Mouse (Mus musculus): Measurements from ENCODE around the gene Pnliprp1. TPM values are rescaled to one million over a fixed set of nuclear protein-coding genes. Genes with fewer than 3 reads are reported as not detected.
A peak's percentile ranks its signal among the peaks of the same experiment; 100 is the strongest.

Gene Pnliprp1
- polyA plus RNA-seq, 1 experiment from 2014 or later, result 6.9 TPM

DNA sequence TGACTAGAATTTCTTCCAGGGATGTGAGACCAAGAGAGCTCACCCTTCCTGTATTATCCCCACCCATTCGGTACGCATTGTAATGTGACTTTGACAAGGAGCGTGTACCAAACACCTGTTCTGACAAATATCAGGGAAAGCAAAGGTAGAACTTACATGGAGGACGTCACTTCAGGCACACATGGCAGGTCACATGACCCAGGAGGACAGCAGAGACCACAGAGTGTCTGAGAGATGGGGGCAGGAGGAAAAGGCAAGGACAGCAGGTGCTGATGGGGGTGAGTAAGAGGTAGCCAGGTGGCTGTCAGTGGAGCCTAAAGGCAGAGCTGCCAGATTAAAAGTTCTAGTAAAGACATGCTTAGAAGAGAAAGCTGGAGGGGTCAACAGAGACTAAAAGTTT, 14.0 kb downstream of the Pnliprp1 start:
- 84% methylated on average over 4 of the region's 4 CpGs for WGBS
- Histone ChIP-seq H3K4me1 (no peaks in the 10 kb centered on the region), H3K27me3 (no peaks in the 10 kb centered on the region)

DNA sequence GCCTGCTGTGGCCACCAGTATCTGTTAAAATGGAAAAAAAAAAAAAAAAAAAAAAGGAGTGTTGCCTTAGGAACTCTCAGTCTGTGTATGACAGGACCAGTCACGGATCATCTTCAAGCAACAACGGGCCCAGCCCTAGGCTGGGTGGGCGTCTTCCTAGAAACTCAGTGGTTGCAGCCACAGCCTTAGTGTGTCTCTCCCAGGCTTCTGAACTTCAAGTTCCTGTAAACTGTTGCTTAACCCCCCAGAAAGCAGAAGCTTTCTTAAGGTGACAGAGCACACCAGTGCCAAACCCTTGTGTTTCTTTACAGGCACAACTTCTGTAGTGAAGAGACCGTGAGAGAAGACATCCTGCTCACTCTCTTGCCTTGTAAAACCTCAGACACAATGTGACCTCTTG, 15.0 kb downstream of the Pnliprp1 start:
- no peak for ATAC-seq (replicated peaks; ENCODE audit: low FRiP score)
- WGBS, result 26% methylated on average over 4 of the region's 4 CpGs
- Histone ChIP-seq H3K27me3 (no peaks in the 10 kb centered on the region), H3K36me3 (no peaks in the 10 kb centered on the region), H3K9me3 (replicated peaks) (no peaks in the 10 kb centered on the region), H3K27ac (no peak overlapping the region), H3K4me2 (no peak overlapping the region), H3K4me1 (no peaks in the 10 kb centered on the region), H3K4me3 (replicated peaks) (no peak overlapping the region), H3K9ac (no peak overlapping the region)

More for the DNA sequence above, 14.0 kb downstream of the Pnliprp1 start:
- Histone ChIP-seq H3K27ac (no peak overlapping the region), H3K9ac (no peak overlapping the region), H3K4me2 (no peak overlapping the region), H3K36me3 (no peaks in the 10 kb centered on the region), H3K9me3 (replicated peaks) (no peaks in the 10 kb centered on the region), H3K4me3 (replicated peaks) (no peak overlapping the region)
- no peak for ATAC-seq (replicated peaks; ENCODE audit: low FRiP score)

DNA sequence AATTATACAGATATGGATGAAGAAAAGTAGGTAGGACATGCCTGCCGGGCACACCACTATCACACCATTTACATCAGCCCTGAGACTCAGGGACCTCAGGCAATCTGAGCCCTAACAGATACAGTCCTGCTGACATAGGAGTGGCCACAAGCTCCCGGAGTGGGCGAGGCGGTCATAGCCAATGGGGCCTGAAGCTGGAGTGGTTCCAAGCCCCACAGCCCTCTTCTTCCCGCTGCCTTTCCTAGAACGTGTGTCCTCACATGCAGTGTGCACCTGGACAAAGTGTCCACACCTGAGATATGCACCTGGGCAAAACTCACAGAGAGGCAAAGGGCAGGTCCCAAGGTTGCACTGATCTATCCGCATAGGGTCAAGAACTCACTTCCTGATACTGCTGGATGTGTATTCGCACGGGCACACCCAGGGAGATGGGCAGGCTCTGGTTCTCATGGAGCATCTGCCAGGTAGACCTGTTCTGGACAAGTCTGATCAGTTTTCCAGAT, 18.9 kb downstream of the Pnliprp1 start:
- Histone ChIP-seq H3K27ac (no peak overlapping the region), H3K4me2 (no peak overlapping the region), H3K4me3 (replicated peaks) (no peak overlapping the region), H3K9me3 (replicated peaks) (no peaks in the 10 kb centered on the region), H3K9ac (no peak overlapping the region), H3K4me1 (no peaks in the 10 kb centered on the region), H3K36me3 (no peaks in the 10 kb centered on the region), H3K27me3 (no peaks in the 10 kb centered on the region)
- 86% methylated on average over 9 of the region's 9 CpGs for WGBS
- ATAC-seq (replicated peaks; ENCODE audit: low FRiP score), result no peak

DNA sequence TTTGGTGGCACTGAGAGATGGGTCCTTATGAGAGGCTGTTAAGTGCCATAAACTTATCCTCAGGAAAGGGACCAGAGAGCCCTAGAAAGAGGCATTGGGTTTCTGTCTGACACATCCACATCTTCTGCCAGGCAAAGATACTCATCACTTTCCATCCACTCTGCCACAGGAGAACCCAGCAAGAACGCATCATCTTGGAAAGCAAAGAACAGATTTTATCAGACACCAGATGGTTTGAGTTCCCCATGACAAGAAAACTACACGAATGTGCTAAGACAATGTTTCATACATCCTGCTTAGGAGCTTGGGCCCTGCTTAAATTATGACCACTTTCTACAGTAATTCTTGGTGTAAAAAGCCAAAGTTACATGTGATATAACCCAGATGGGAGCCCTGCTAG, 22.1 kb downstream of the Pnliprp1 start:
- H3K4me2 ChIP-seq, result no peak overlapping the region
- H3K4me1 ChIP-seq, result no peaks in the 10 kb centered on the region
- H3K27ac ChIP-seq, result no peak overlapping the region
- 75% methylated on average over 2 of the region's 2 CpGs for WGBS
- H3K27me3 ChIP-seq, result no peaks in the 10 kb centered on the region
- H3K4me3 ChIP-seq (replicated peaks), result no peak overlapping the region
- H3K9ac ChIP-seq, result no peak overlapping the region
- no peak for ATAC-seq (replicated peaks; ENCODE audit: low FRiP score)
- H3K36me3 ChIP-seq, result no peaks in the 10 kb centered on the region
- no peaks in the 10 kb centered on the region for H3K9me3 ChIP-seq (replicated peaks)

DNA sequence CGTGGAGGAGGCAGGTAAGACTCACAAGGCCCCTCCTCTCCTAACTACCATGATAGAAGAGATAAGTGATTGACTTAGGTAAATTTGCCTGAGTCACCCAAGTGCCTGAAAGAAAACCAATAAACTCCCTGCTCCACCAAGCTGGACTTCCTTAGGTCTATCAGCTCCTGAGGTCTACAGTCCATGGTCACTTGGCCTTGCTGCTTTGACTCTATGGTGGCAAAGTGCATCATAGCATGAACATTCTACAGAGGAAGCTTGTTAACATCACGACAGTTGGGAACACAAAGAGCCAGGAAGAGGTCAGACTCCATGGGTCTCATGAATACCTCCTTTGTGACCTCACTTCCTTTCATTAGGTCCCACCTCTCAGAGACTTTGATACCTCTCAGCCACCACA, 22.8 kb downstream of the Pnliprp1 start:
- no peak for ATAC-seq (replicated peaks; ENCODE audit: low FRiP score)
- 60% methylated on average over 2 of the region's 2 CpGs for WGBS
- Histone ChIP-seq H3K9me3 (replicated peaks) (no peaks in the 10 kb centered on the region), H3K27ac (no peak overlapping the region), H3K27me3 (no peaks in the 10 kb centered on the region), H3K4me1 (no peaks in the 10 kb centered on the region), H3K9ac (no peak overlapping the region), H3K4me3 (replicated peaks) (no peak overlapping the region), H3K4me2 (no peak overlapping the region), H3K36me3 (no peaks in the 10 kb centered on the region)

DNA sequence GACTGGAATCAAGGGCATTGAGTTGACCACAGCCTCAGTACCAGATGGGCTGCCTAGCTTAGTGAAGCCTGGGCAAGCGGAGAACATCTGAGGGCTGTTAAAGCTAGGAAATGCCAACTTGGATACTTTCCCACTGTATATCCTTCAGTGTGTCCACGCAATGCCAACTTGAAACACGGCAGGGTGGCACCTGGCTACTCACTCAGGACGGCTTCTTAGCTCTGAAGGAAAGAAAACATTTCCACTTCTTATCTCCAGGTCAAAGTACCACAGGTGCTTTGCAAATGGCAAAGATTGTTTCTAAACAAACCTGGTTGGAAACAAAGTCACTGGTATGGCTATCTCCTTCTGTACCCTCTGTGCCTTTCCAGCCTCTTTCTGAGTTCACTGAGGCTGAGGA, 30.2 kb downstream of the Pnliprp1 start:
- Histone ChIP-seq H3K9me3 (replicated peaks) (no peaks in the 10 kb centered on the region), H3K27me3 (no peaks in the 10 kb centered on the region), H3K4me3 (replicated peaks) (no peak overlapping the region), H3K4me1 (peaks cover 5% of the 10 kb centered on the region; the same call in 1 of the 2 replicates), H3K27ac (no peak overlapping the region), H3K36me3 (no peaks in the 10 kb centered on the region), H3K9ac (no peak overlapping the region), H3K4me2 (no peak overlapping the region)
- WGBS, result 88% methylated on average over 4 of the region's 4 CpGs
- ATAC-seq (replicated peaks; ENCODE audit: low FRiP score), result no peak

DNA sequence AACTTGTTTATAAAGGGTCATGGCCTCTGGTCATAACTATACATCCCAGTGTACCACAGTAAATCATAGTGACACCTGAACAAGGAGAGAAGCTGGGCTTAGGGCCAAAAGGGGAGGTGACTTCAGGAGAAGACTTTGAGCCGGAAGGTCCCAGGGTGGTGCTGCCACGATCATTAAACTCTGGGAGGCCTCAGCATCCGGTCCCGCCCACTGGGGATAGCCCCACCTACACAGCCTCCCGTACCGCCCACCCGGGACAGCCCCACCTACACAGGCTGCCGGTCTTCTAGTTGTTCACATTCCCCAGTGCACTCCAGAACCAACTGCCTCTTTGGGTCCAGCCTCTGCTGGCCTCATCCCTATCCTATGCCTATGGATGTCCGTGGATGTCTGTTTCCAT, 30.7 kb downstream of the Pnliprp1 start, which contains the start of gene Pnliprp2:
Gene Pnliprp2, plus strand, starts transcription at position 297 of the 400 bp plus-strand sequence.
- H3K27ac ChIP-seq, result no peak within 1 kb of the TSS
- ATAC-seq (replicated peaks; ENCODE audit: low FRiP score), result peak; percentile 75
- H3K9me3 ChIP-seq (replicated peaks), result no peaks in the 10 kb centered on the region
- WGBS, result 38% methylated on average over 9 of the region's 9 CpGs
- no peak within 1 kb of the TSS for H3K4me3 ChIP-seq (replicated peaks)
- 0 out of 2 replicates have a peak, but pooled peaks cover 3% of the 10 kb centered on the region for H3K27me3 ChIP-seq
- H3K36me3 ChIP-seq, result no peaks in the 10 kb centered on the region
- H3K4me2 ChIP-seq, result no peak within 1 kb of the TSS
- no peak within 1 kb of the TSS for H3K9ac ChIP-seq
- H3K4me1 ChIP-seq, result peaks cover 5% of the 10 kb centered on the region; the same call in 1 of the 2 replicates

DNA sequence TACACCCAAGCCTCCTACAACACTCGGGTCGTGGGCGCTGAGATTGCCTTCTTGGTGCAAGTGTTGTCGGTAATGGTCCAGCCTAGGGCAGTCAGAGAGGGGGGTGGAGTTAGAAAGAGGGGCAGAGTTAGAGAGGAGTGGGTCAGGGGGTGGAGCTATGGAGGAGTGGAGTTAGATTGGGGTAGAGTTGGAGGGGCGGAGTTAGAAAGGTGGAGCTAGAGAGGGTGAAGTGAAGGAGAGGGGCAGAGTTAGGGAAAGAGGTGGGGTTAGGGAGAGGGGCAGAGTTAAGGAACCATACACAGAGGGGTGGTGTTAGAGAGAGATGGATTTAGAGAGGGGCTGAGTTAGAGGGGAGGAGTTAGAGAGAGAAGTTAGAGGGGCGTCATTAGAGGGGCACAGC, 33.6 kb downstream of the Pnliprp1 start:
- H3K4me1 ChIP-seq, result peaks cover 5% of the 10 kb centered on the region; the same call in 1 of the 2 replicates
- H3K27ac ChIP-seq, result no peak overlapping the region
- peak; percentile 57; the same call in 1 of the 2 replicates for ATAC-seq (replicated peaks; ENCODE audit: low FRiP score)
- H3K9ac ChIP-seq, result no peak overlapping the region
- 0 out of 2 replicates have a peak, but pooled peaks cover 3% of the 10 kb centered on the region for H3K27me3 ChIP-seq
- H3K9me3 ChIP-seq (replicated peaks), result no peaks in the 10 kb centered on the region
- H3K4me3 ChIP-seq (replicated peaks), result no peak overlapping the region
- WGBS, result 19% methylated on average over 6 of the region's 6 CpGs
- no peaks in the 10 kb centered on the region for H3K36me3 ChIP-seq
- no peak overlapping the region for H3K4me2 ChIP-seq

DNA sequence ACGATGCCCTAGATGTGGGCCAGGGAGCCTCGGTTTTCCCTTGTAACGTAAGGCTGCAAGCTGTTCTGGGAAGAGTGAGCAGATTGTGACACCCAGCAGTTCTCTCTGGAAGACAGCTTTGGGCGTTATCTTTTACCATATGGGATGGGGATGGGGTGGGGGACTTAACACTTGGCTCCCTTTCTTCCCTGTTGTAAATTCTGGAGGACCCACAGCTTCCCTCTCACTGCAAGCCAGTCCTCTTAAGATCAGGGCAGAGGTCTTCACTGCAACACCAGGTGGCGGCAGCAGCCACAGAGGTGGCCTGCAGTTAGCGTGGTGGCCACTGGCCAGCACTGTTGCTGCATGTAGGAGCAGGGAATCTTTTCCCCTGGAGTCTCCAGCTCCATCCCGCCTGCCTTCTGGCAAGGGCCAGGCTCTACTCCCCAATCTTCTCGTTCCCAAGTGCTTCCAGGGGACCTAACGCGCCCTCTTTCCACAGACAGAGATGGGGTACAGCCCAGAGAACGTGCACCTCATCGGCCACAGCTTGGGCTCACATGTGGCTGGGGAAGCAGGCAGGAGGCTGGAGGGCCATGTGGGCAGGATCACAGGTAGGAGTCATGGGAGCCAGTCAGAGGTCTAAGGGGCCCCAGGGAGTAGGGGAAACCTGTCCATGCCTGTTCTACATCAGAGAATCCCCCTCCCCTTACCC, 34.3 kb downstream of the Pnliprp1 start:
- 14% methylated on average over 12 of the region's 12 CpGs for WGBS
- H3K4me2 ChIP-seq, result peak overlapping the region; percentile 23; the same call in 1 of the 2 replicates
- no peak overlapping the region for H3K4me3 ChIP-seq (replicated peaks)
- peak; percentile 77 for ATAC-seq (replicated peaks; ENCODE audit: low FRiP score)
- H3K27me3 ChIP-seq, result 0 out of 2 replicates have a peak, but pooled peaks cover 3% of the 10 kb centered on the region
- no peak overlapping the region for H3K9ac ChIP-seq
- H3K4me1 ChIP-seq, result peaks cover 5% of the 10 kb centered on the region; the same call in 1 of the 2 replicates
- H3K27ac ChIP-seq, result no peak overlapping the region
- no peaks in the 10 kb centered on the region for H3K9me3 ChIP-seq (replicated peaks)
- no peaks in the 10 kb centered on the region for H3K36me3 ChIP-seq

DNA sequence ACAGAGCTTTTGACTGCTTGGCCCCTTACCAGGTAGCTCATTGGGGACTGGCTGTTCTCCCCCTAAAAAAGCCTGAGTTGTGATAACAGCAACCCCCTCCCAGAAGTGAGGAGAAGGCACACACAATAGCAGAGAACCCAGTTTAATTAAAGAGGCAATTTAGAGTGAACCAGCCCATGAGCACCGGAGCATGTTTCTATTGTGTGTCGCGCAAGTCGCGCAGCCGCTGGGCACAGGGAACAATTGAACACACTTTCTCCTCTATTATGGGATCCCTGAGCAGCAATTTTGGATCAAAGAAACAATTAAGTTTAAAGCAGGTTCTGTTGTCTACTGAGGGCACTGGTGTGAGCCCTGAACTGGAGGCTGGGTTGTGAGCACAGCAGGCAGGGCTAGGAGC, 38.6 kb downstream of the Pnliprp1 start:
- Histone ChIP-seq H3K9ac (no peak overlapping the region), H3K4me1 (peaks cover 3% of the 10 kb centered on the region; the same call in 1 of the 2 replicates), H3K36me3 (no peaks in the 10 kb centered on the region), H3K4me2 (no peak overlapping the region), H3K27me3 (0 out of 2 replicates have a peak, but pooled peaks cover 3% of the 10 kb centered on the region), H3K27ac (no peak overlapping the region), H3K9me3 (replicated peaks) (no peaks in the 10 kb centered on the region), H3K4me3 (replicated peaks) (no peak overlapping the region)
- no peak for ATAC-seq (replicated peaks; ENCODE audit: low FRiP score)
- 80% methylated on average over 6 of the region's 6 CpGs for WGBS

DNA sequence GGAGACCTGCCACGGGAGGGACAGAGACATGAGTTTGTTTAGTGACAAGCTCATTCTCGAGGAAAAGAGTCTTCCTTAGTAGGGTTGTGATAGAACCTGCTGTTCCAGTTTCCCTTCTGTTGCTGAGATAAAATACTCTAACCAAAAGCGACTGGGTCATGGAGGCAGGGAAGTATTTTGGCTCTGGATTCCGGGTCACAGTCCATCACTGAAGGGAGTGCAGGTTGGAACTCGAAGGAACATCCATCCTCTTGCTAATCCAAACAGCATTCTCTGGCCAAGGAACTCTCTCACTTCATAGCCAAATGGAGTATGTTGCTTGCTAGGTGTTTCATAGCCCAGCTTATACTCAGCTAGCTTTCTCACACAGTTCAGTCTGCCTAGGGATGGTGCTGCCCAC, 47.8 kb downstream of the Pnliprp1 start:
- WGBS, result 71% methylated on average over 5 of the region's 5 CpGs
- Histone ChIP-seq H3K9ac (no peak overlapping the region), H3K4me1 (no peaks in the 10 kb centered on the region), H3K27ac (no peak overlapping the region), H3K27me3 (no peaks in the 10 kb centered on the region), H3K4me2 (no peak overlapping the region), H3K36me3 (no peaks in the 10 kb centered on the region), H3K4me3 (replicated peaks) (no peak overlapping the region), H3K9me3 (replicated peaks) (no peaks in the 10 kb centered on the region)
- no peak for ATAC-seq (replicated peaks; ENCODE audit: low FRiP score)

DNA sequence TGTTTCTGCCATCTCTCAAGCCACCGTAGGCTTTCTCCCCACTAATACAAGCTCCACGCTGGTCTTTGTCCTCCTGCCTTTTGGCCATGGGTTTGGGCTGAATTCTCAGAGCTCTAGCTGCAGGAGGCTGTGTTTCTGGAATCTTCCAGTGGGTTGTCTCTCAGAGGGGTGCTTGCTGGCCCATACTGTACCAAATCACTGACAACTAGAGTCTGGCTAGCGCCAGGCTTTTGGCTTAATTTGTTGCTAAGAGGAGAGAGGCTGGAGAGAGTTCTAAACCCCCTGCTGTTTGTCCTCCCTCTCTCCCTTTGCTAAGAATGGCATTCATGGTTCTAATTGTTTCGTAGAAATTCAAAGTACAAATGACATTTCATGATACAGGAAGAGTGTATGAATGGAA, 52.9 kb downstream of the Pnliprp1 start:
- H3K4me2 ChIP-seq, result no peak overlapping the region
- H3K9me3 ChIP-seq (replicated peaks), result no peaks in the 10 kb centered on the region
- no peaks in the 10 kb centered on the region for H3K27me3 ChIP-seq
- no peak for ATAC-seq (replicated peaks; ENCODE audit: low FRiP score)
- no peak overlapping the region for H3K27ac ChIP-seq
- WGBS, result 75% methylated on average over 4 of the region's 4 CpGs
- H3K4me3 ChIP-seq (replicated peaks), result no peak overlapping the region
- no peak overlapping the region for H3K9ac ChIP-seq
- H3K36me3 ChIP-seq, result no peaks in the 10 kb centered on the region
- H3K4me1 ChIP-seq, result no peaks in the 10 kb centered on the region
